Mouse (Mus musculus): Measurements from ENCODE around the gene Qpctl.
A peak's percentile ranks its signal among the peaks of the same experiment; 100 is the strongest.

The Qpctl gene

DNA sequence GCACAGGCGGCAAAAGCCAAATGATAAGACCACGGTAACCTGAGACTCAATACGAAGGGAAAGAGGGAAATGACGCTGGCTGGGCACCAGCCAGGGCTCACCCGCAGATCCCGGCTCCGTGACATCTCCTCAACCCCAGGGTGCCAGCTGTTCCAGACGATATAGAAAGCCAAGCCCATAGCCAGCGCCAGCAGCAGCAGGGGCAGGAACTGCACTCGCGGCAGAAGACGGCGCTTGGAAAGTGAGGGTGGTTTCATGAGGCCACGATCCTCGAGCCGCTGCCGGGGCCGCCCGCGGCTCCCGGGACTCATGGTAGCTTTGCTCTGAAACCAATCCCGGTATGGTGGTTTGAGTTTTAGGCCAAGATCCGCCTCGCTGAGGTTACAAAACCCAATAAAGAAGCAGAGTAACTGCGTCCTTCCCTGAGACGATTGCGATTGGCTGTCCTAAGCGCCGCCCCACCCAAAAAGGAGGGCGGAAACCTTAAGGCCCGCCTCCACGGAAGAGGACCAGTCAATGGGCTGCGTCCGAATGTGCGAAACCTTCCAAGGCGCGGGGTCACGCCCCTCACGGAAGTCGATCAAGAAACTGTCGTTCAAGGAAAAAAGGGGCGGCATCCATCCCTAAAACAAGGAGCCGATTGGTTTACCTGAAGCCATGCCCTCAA, at the start of gene Qpctl:
Gene Qpctl, minus strand, starts transcription at position 417 of the 667 bp plus-strand sequence.
- DNase-seq, result peak; percentile 97

GRCm38 (mm10) chr7:19197985-19198384, 48.9 kb upstream of the Qpctl start:
- DNase-seq, result peak; percentile 58

- DNase-seq, result peak; percentile 56
Observed at GRCm38 (mm10) chr7:19196676-19197075, 47.6 kb upstream of the Qpctl start.

- DNase-seq, result no peak
Observed at GRCm38 (mm10) chr7:19194676-19195075, 45.6 kb upstream of the Qpctl start.

GRCm38 (mm10) chr7:19184758-19185157, 35.7 kb upstream of the Qpctl start:
- DNase-seq, result no peak

GRCm38 (mm10) chr7:19184250-19184649, 35.2 kb upstream of the Qpctl start:
- no peak for DNase-seq

DNA sequence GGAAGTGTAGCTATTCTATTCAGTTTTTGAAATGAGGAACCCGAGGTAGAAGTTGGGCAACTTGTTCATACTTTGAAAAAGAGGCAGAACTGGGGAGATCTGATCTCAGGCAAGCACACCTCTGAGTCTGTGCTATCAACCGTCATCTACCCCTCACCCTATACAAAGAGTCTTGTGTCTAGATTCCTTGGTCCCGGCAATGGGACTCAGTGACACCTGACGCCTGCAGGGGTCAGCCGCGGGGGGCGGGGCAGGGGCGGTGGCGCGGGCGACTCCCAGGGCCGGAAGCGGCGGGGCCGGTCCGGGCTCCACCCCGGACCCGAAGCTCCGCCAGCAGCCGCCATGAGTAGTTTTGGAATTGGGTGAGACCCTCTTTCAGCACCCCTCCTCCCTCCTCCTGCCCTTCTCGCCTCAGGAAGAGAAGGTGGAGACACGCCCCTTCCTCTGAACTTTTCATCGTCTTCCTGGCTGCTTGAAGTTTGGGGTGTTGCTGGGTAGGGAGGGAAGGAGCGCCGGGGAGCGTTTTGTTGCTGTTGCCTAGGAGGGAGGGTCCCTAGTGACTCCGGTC, 31.9 kb upstream of the Qpctl start:
- DNase-seq, result peak; percentile 59

GRCm38 (mm10) chr7:19179936-19180335, 30.8 kb upstream of the Qpctl start:
- DNase-seq, result no peak

DNA sequence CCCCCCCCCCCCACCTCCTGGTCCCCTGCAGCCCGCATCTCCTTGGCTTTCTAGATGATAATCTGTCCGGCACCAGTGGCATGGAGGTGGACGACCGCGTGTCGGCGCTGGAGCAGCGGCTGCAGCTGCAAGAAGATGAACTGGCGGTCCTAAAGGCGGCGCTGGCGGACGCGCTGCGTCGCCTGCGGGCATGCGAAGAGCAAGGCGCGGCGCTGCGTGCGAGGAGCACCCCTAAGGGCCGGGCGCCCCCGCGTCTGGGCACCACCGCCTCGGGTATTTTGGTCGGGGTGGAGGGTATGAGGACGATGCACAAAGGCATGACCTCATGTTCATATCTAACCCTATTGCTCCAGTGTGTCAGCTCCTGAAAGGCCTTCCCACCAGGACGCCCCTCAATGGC, 30.1 kb upstream of the Qpctl start:
- peak; percentile 79 for DNase-seq

DNA sequence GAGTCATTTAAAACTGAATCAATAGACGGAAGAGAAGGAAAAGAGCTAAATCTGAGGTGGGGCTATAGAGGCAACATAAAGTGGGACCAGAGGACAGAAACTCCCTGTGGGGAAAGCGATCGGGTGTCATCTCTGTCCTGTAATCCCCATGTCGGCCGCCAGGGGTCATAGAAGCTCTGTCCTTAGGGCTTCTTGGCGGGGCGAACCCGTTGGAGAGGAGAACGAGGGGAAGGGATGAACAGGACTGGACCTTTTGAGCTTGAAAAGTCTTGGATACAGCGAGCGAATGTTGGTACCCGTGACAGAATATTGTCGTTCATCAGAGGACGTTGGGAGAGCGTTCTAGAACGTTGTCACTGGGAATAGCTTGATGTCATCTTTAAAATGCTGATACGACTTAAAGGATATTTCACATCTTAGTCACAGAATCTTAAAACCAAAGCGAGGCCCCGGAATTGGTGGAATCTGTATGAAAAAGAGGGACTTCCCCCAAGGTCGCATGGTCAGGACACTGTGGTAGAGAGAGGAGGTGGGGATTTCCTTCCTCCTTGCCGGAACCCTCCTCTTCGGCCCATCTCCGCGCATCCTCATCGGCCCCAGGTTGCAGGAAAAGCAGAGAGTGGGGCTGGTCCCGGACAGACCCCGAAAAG, 29.5 kb upstream of the Qpctl start:
- DNase-seq, result peak; percentile 83

GRCm38 (mm10) chr7:19178035-19178434, 28.9 kb upstream of the Qpctl start:
- DNase-seq, result no peak

GRCm38 (mm10) chr7:19177216-19177615, 28.1 kb upstream of the Qpctl start:
- DNase-seq, result no peak

DNA sequence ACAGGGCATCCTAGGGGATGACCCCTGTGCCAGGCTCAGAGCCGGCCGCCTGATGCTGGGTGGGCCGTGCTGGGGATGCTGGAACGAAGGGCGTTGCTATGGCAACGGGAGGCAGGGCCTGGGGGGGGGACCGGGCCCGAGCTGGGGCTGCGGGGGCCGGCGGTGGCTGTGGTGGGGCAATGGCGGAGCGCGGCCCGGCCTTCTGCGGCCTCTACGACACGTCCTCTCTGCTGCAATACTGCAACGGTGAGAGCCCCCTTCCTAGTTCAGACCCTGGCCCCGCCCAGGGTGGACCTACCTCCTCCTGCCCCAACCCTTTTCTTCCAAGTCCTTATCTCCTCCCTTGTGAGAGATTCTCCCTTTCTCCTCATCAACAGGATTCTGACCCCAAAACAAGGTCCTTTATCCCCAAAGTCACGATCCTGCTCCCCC, 27.4 kb upstream of the Qpctl start:
- DNase-seq, result no peak

DNA sequence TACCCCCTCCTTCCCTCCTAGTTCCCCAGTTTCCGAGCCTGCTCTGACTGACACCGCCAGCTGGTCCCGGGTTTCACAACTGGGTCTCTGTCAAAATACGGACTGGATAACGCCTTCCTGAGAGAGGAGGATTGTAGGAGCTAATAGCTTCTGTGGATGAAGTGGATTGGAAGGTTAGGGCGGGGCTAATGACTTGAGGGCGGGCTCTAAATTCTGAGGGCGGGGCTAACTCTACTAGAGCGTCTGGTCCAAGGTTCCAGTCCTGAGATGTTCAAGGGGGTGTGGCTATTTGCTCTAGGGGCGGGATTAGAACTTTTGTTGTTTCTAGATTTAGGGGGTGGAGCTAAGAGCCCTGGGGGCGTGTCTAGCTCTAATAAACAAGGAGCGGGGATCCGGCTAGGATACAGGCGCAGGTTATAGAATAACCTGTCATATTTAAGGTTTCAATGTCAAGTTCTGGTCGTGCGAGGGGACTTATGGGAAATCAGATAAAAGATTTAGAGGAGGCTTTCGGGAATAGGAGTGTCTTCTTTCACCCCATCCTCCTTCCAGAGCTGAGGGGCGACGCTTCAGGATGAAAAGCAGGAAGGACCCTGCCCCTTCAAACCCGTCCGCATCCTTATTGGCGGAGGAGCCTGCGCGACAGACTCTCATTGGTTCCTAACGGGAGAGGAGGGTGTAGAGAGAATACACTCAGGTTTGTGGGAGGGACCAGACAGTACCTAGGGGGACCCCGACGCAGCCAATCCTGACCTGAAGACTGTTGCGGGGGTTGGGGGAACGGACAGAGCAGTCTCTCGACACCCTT, 26.8 kb upstream of the Qpctl start, which contains the start of gene Eml2:
Gene Eml2, plus strand, starts transcription at position 714 of the 808 bp plus-strand sequence.
- DNase-seq, result peak; percentile 32

DNA sequence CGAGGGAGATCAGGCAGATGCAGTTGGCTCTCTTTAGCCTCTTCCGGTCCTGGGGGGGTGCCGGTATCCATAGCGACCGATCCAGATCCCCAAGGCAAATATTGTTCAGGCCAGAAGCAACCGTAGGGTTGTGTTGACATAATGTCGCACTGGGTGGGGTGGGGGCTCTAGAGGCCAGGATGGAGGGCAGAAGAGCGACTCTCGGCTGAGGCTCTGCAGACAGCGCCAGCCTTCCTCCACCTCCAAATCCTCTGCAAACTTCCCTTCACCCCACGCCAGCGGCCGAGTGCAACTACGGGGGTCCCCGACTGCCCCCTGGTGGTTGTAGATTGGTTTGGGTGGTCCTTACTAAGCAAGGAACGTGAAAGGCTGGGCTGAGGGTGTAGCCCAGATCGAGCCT, 23.8 kb upstream of the Qpctl start:
- DNase-seq, result peak; percentile 95

- DNase-seq, result no peak
Observed at GRCm38 (mm10) chr7:19171831-19172230, 22.7 kb upstream of the Qpctl start.

DNA sequence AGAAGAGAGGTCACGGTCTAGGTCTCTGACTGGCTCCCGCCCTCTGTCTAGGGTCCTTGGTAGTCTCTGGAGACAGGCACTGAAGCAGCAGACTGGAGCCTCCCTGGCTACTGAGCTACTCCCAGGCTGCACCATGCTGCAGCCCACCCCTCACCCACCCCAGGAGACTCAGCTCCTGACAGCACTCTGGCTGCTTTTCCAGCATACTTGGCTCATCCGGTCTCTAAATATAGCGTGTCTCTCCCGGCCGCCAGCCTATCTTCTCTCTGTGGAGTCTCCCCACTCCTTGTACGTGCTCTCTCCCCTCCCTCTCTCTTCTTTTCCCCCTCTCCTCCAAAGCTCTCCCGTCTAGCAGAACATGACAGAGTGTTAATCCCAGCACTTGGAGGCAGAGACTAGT, 21.1 kb upstream of the Qpctl start:
- no peak for DNase-seq

DNA sequence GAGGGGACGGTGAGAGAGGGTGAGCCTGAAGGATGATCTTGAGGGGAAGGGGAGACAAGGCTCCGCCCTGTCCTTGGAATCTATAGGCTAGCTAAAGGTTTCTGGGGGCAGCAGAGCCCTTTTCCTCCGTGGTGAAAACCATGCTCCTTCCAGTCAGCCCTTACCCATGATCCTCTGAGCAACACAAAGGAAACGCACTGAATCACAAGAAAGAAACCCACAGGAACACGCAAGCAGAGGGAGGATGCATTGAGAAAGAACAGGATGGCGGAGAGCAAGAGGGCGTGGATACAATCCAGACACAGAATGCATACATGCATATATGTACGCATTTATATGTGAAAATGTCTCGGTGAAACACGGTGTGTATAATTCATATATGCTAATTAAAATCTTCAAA, 20.4 kb upstream of the Qpctl start:
- no peak for DNase-seq

GRCm38 (mm10) chr7:19166990-19167389, 17.9 kb upstream of the Qpctl start:
- DNase-seq, result no peak

- DNase-seq, result no peak
Observed at GRCm38 (mm10) chr7:19165656-19166423, 16.7 kb upstream of the Qpctl start, which contains the start of gene Gipr. TSS of gene Gipr (minus strand) at chr7:19166127.

DNA sequence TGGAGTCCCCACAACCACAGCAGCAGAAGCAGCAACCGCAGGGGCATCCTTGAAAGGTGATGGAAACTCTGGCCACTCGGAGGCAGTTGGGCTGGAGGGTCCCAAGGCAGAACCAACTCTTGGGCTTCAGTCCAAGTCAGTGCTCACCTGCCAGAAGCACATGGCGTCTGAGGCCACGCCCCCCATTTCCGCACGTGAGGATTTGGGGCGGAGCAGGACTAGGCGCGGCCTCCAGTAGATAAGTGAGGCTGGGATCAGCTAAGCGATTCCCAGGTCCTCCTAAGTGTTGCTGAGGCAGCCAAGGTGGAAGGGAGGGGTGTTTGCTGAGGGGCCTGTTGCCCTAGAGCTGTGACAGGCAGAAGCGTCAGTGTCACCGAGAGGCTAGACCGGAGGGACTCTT, 15.9 kb upstream of the Qpctl start:
- DNase-seq, result no peak

GRCm38 (mm10) chr7:19164189-19164588, 15.1 kb upstream of the Qpctl start:
- no peak for DNase-seq

GRCm38 (mm10) chr7:19163752-19164151, 14.7 kb upstream of the Qpctl start:
- DNase-seq, result no peak

All from lung, postnatal 14 days (tissue).